Mouse (Mus musculus) C2C12 (cell line): ENCODE data around the gene Gm10840.

Experiments used
- CTCF ChIP-seq: IDR thresholded peaks from one replicate; pipeline ENCODE4 v1.5.1; 2011; ENCODE audit not compliant: control insufficient read depth, insufficient read depth, insufficient read length
- MAX ChIP-seq: IDR thresholded peaks from one replicate; pipeline ENCODE4 v1.6.1; 2011; ENCODE audit warnings: mild to moderate bottlenecking, control low read depth

DNA sequence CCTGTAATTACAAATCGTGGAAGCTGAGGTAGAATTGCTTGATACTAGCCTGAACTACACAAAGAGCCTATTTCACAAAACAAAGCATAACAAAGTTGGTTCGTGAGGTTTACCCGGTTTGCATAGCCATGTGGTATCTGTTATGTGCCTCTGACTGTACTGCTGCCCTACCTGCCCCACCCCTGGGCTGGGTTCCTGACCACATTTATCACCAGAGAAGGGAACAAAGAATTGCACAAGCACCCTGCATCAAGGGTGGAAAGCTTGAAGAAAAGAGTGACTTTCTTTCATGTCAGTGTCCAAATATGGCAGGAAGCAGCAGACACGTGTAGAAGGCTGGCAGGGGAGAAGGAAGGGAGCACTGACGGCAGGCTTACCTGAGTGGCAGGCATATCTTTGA is 6.8 kb downstream of the Gm10840 start:
- no peak for TF ChIP-seq CTCF
- no peak for TF ChIP-seq MAX
